Mouse (Mus musculus) liver, embryonic 16.5 days (tissue): ENCODE data around the gene Dtd1. TPM values are rescaled to one million over a fixed set of nuclear protein-coding genes. Genes with fewer than 3 reads are reported as not detected.

Experiments used
- ATAC-seq: fragments of 200-750 bp; cut with Nextera tagmentation; 2 replicates; pipeline ENCODE4 v1.8.0; 2017; ENCODE audit warnings: low read depth, mild to moderate bottlenecking, moderate number of reproducible peaks, moderate library complexity
- H3K27ac ChIP-seq: fragments of 300-500 bp; sonication (generic); 2 replicates; pipeline ENCODE4 v1.5.1; 2014; ENCODE audit warnings: mild to moderate bottlenecking, low read length
- H3K27me3 ChIP-seq: fragments of 300-500 bp; sonication (generic); 2 replicates; pipeline ENCODE4 v1.6.1; 2014; ENCODE audit warnings: low read depth, low read length, mixed read lengths; ENCODE audit not compliant: control insufficient read depth, insufficient read depth
- H3K36me3 ChIP-seq: fragments of 300-500 bp; sonication (generic); 2 replicates; pipeline ENCODE4 v1.6.1; 2014; ENCODE audit warnings: mild to moderate bottlenecking; ENCODE audit not compliant: control insufficient read depth, insufficient read depth
- H3K4me1 ChIP-seq: fragments of 300-500 bp; sonication (generic); 2 replicates; pipeline ENCODE4 v1.6.1; 2014; ENCODE audit warnings: low read depth, low read length, mixed read lengths; ENCODE audit not compliant: control insufficient read depth
- H3K4me2 ChIP-seq: fragments of 300-500 bp; sonication (generic); 2 replicates; pipeline ENCODE4 v1.6.1; 2014; ENCODE audit warnings: low read depth, low read length, mixed read lengths
- H3K4me3 ChIP-seq: fragments of 300-500 bp; sonication (generic); 2 replicates; pipeline ENCODE4 v1.5.1; 2014; ENCODE audit warnings: low read depth, mild to moderate bottlenecking, low read length
- H3K9ac ChIP-seq: fragments of 300-500 bp; sonication (generic); 2 replicates; pipeline ENCODE4 v1.6.1; 2014; ENCODE audit warnings: low read depth, low read length
- H3K9me3 ChIP-seq: fragments of 300-500 bp; sonication (generic); replicated peaks from 2 replicates; pipeline ENCODE4 v1.6.1; 2016; ENCODE audit warnings: low read length; ENCODE audit not compliant: control insufficient read depth
- WGBS: fragments of 180-500 bp; shearing (Covaris S2); extraction: QIAGEN DNeasy Blood & Tissue Kit; methylation state at CpG from one replicate; pipeline ENCODE4 v1.1.7; 2014; ENCODE audit not compliant: insufficient replicate concordance; 5-methylcytosine and 5-hydroxymethylcytosine counted together
- polyA plus RNA-seq: library from polyadenylated mRNA; unstranded; fragments of >200 nt; fragmentation: Nextera tagmentation; extraction: Ambion mirVana; gene quantifications from 2 replicates; pipeline ENCODE4 v1.2.1, GENCODE M21; 2015

Gene Dtd1
- polyA plus RNA-seq, 1 experiment from 2014 or later, result 14.5 TPM

DNA sequence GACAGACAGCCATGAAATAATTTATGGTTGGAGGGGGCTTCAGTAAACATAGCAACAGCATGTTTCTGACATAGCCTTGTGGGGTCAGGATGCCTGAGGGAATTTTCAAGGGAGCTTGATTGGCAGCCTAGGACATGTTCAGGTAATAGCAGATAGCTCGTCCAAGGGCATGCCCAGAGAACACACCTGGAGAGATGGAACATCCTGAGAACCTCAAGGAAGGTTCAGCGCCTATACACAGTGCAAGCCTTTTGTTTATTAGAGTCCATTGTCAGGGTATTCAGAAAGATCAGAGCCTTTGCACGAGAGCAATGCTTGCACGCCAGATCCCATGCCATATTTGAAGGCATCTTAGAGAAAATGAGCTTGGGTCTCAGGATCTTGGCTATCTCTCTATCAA is 175.9 kb downstream of the Dtd1 start:
- Histone ChIP-seq H3K27ac (no peak overlapping the region), H3K36me3 (no peaks in the 10 kb centered on the region)
- WGBS, result 65% methylated on average over 4 of the region's 4 CpGs

DNA sequence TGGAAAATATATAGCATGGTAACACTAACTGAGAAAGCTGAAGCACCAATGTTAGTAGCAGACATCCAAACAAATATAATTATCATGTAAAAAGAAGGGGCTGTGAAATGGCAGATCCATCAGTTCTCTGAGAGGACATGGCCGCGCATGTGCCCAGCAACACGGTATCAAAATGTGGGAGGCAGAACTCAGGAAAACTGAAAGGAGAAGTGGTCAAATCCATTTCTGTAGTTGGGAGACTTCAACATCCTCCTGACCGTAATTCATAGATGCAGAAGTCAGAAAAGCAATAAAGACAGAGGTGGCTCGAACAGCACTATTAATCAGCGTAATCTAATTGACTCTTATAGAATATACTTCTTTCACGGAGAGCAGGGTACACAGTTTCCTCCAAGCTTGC is 179.6 kb downstream of the Dtd1 start:
- 52% methylated on average over 7 of the region's 7 CpGs for WGBS
- H3K4me3 ChIP-seq, result no peak overlapping the region
- ATAC-seq, result no peak
- H3K36me3 ChIP-seq, result no peaks in the 10 kb centered on the region
- no peaks in the 10 kb centered on the region for H3K9me3 ChIP-seq
- no peak overlapping the region for H3K4me2 ChIP-seq
- H3K9ac ChIP-seq, result no peak overlapping the region
- no peaks in the 10 kb centered on the region for H3K4me1 ChIP-seq
- no peak overlapping the region for H3K27ac ChIP-seq
- H3K27me3 ChIP-seq, result no peaks in the 10 kb centered on the region

More for the DNA sequence above, 175.9 kb downstream of the Dtd1 start:
- H3K4me2 ChIP-seq, result no peak overlapping the region
- no peaks in the 10 kb centered on the region for H3K9me3 ChIP-seq
- no peaks in the 10 kb centered on the region for H3K27me3 ChIP-seq
- ATAC-seq, result no peak
- no peaks in the 10 kb centered on the region for H3K4me1 ChIP-seq
- no peak overlapping the region for H3K9ac ChIP-seq
- H3K4me3 ChIP-seq, result no peak overlapping the region

DNA sequence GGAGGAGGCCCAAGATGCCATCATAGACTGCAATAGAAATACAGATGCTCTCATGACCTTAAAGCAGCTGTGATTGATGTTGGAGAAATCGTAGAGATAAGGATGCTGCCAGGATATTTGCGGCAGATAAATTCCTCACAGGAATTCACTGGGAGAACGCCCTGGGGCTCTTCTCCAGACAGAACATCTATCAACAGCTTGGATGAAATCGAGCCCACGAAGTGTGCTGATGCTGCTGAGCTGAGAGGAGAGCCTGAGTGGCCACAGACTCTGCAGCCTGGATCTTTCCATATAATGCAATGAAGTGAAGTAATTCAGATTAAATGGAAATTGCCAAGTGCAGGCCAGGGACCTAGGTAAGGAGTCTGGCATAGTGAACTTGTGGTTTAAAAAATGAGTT is 181.0 kb downstream of the Dtd1 start:
- no peaks in the 10 kb centered on the region for H3K36me3 ChIP-seq
- H3K9me3 ChIP-seq, result no peaks in the 10 kb centered on the region
- no peak overlapping the region for H3K9ac ChIP-seq
- WGBS, result 52% methylated on average over 5 of the region's 5 CpGs
- no peak overlapping the region for H3K4me3 ChIP-seq
- H3K4me1 ChIP-seq, result no peaks in the 10 kb centered on the region
- no peak for ATAC-seq
- no peaks in the 10 kb centered on the region for H3K27me3 ChIP-seq
- no peak overlapping the region for H3K4me2 ChIP-seq
- H3K27ac ChIP-seq, result no peak overlapping the region

DNA sequence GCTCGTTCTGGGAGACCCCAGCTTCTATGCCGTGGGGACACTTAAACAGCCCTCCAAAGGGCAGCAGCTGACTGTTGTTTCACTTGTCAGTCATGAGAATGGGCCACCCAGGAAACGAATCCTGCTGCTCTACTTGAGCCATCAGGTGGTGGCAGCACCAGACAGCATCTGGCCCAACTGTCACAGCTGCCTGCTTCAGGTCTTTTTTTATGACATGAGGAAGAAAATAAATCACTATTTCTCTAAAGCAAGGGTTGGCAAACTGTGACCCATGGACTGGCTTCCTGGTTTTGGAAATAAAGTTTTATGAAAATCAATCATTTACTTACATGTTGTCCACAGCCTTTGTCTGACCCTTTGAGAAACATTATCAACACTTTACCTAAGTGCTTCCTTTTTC is 182.2 kb downstream of the Dtd1 start:
- Histone ChIP-seq H3K36me3 (no peaks in the 10 kb centered on the region), H3K4me3 (no peak overlapping the region), H3K27ac (no peak overlapping the region), H3K9me3 (no peaks in the 10 kb centered on the region), H3K27me3 (no peaks in the 10 kb centered on the region), H3K4me1 (no peaks in the 10 kb centered on the region), H3K4me2 (no peak overlapping the region), H3K9ac (no peak overlapping the region)
- no peak for ATAC-seq
- WGBS, result 54% methylated on average over 3 of the region's 3 CpGs

GRCm38 (mm10) chr2:144782481-144782880 is 182.8 kb downstream of the Dtd1 start:
- Histone ChIP-seq H3K27ac (no peak overlapping the region), H3K9ac (no peak overlapping the region), H3K36me3 (no peaks in the 10 kb centered on the region), H3K4me1 (no peaks in the 10 kb centered on the region), H3K27me3 (no peaks in the 10 kb centered on the region), H3K4me2 (no peak overlapping the region), H3K9me3 (no peaks in the 10 kb centered on the region), H3K4me3 (no peak overlapping the region)
- no peak for ATAC-seq
- 66% methylated on average over 4 of the region's 4 CpGs for WGBS

DNA sequence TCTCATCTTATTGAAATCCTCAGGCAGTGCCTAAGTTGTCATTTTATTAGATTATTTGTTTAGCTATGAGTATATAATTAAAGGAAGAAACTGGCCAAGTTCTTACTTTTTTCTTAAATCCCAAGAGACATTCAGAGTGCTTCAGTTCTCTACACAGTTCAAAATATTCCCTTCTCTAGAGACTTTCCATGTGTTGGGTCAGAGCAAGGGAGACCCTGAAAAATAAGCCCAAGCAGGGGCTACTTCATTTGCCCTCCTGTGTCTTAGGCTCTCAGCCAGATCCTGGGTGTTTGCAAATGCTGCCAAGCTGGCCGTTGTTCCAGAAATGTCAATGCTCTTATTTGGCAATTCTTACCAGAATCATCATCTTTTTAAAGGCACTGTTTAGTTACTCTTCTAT is 183.5 kb downstream of the Dtd1 start:
- H3K4me1 ChIP-seq, result no peaks in the 10 kb centered on the region
- H3K4me2 ChIP-seq, result no peak overlapping the region
- H3K36me3 ChIP-seq, result no peaks in the 10 kb centered on the region
- no peak overlapping the region for H3K27ac ChIP-seq
- no peaks in the 10 kb centered on the region for H3K27me3 ChIP-seq
- no peak overlapping the region for H3K4me3 ChIP-seq
- no peaks in the 10 kb centered on the region for H3K9me3 ChIP-seq
- ATAC-seq, result no peak
- H3K9ac ChIP-seq, result no peak overlapping the region
- WGBS, result 56% methylated on average over 1 of the region's 1 CpGs

- 67% methylated on average over 6 of the region's 6 CpGs for WGBS
- H3K27me3 ChIP-seq, result no peaks in the 10 kb centered on the region
- no peaks in the 10 kb centered on the region for H3K4me1 ChIP-seq
- H3K9me3 ChIP-seq, result no peaks in the 10 kb centered on the region
- ATAC-seq, result no peak
- H3K4me3 ChIP-seq, result no peak overlapping the region
- no peak overlapping the region for H3K9ac ChIP-seq
- H3K36me3 ChIP-seq, result no peaks in the 10 kb centered on the region
- no peak overlapping the region for H3K4me2 ChIP-seq
- no peak overlapping the region for H3K27ac ChIP-seq
These were observed 184.1 kb downstream of the Dtd1 start for GRCm38 (mm10) chr2:144783831-144784230.

DNA sequence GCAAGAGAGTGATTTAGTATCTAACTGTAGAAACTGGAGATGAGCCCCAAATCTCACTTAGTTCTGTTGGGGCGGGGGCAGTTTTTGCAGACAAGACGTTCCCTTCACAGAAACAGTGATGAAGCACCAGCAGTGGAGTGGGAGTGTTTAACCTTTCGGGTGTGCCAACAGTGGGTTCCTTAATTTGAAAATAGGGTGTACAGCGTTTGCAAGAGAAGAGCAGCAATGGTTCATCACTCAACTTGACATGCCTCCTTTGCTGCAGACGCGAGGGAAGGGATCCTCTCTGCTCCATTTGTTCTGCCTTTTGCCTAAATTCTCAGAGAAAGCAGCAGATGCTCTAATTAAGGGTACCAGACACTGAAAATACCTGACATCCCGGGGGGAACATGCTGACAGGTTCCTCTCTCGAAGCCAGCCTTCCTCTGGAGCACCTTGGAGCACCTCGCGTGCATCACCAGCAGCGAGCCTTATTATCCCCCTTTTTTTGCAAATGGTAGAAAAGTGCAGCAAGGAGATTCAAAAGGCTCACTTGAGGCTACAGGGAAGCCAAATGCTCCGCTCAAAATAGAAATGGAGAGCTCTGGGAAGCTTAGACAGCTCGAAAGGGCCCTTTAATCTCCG is 192.1 kb downstream of the Dtd1 start:
- H3K9ac ChIP-seq, result no peak overlapping the region
- no peak overlapping the region for H3K4me2 ChIP-seq
- no peaks in the 10 kb centered on the region for H3K9me3 ChIP-seq
- H3K4me1 ChIP-seq, result no peaks in the 10 kb centered on the region
- H3K27ac ChIP-seq, result no peak overlapping the region
- H3K36me3 ChIP-seq, result no peaks in the 10 kb centered on the region
- WGBS, result 63% methylated on average over 14 of the region's 14 CpGs
- no peaks in the 10 kb centered on the region for H3K27me3 ChIP-seq
- H3K4me3 ChIP-seq, result no peak overlapping the region
- no peak for ATAC-seq

DNA sequence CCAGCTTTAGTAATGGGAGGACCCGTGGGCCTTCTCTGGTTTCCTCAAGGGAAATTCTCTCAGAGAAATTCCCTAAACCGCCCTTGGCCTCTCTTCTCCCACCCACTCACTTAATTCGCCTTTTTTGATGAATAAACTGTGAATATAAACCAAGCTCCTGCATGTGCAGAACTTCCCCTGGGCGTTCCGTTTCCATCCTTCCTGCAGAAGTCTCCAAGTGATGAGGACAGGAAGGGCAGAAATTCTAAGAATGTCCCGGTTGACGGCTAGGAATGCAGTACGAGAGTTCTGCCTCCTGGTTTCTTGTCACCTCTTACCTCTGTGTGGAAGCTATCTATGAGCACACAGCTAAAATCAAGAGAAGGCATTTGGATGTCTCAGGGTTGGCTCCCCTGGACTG is 197.8 kb downstream of the Dtd1 start:
- WGBS, result 50% methylated on average over 8 of the region's 8 CpGs
- Histone ChIP-seq H3K4me2 (no peak overlapping the region), H3K9ac (no peak overlapping the region), H3K9me3 (no peaks in the 10 kb centered on the region), H3K4me1 (no peaks in the 10 kb centered on the region), H3K4me3 (no peak overlapping the region), H3K27me3 (no peaks in the 10 kb centered on the region), H3K27ac (no peak overlapping the region), H3K36me3 (no peaks in the 10 kb centered on the region)
- ATAC-seq, result no peak
